Mouse (Mus musculus): Measurements from ENCODE around the gene Dpysl5. TPM values are rescaled to one million over a fixed set of nuclear protein-coding genes. Genes with fewer than 3 reads are reported as not detected.
"Not testable (repeated sequence)": the region's sequence is repeated elsewhere in the genome, so short reads cannot be mapped to it uniquely, and the experiment has no call there.

Gene Dpysl5
- polyA plus RNA-seq, 1 experiment, result 73.0 TPM

DNA sequence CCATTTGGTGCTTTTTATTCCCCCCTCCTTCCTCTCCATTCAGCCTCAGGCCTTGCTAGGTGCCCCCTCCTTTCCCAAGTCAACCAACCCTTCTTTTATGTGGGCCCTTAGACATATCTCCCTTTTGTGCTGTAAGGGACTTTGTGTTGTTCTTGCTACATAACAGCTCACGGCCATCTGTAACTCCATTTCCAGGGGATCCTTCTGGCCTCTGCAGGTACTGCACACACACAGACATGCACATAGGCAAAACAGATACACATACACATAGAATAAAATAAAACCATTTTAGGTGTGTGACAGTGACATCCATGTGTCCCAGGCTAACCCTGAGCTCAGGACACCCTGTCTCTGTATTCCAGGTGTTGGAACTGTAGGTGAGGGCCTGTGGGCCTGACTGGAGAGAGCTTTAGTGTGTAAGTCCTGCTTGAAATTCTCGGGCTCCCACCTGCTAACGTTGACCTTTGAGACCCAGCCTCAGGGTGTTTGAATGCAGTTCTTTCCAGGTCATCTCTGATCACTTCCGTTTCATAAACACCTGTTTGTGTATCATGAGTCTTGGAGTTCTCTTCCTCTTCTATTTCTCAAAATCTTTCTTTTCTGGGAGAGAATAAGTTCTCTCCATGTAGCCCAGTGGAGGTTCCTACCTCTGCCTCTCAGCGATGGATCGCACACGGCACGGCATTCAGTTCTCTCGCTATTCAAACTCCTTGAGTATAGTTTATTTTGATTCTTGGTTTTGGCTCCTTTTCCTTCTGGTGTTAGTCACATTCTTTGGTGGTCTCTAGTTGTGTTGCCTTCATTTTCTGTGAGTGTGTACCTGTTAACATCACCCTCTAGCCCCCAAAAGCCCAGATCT, 42.5 kb upstream of the Dpysl5 start:
- TF ChIP-seq CTCF (IDR thresholded peaks at IDR 0.05; ENCODE audit: control insufficient read depth, insufficient read depth, insufficient replicate concordance, low read depth, low read length), result no peak
- Histone ChIP-seq H3K27me3 (ENCODE audit: control insufficient read depth, insufficient read depth, low read length) (no peaks in the 10 kb centered on the region), H3K4me3 (ENCODE audit: control insufficient read depth, low read depth, low read length) (no peak overlapping the region), H3K27ac (ENCODE audit: control insufficient read depth, insufficient read depth, low read depth, low read length) (no peak overlapping the region), H3K4me1 (ENCODE audit: control insufficient read depth, insufficient read depth, low read length) (peaks cover 9% of the 10 kb centered on the region), H3K36me3 (ENCODE audit: control insufficient read depth, insufficient read depth, low read length) (no peaks in the 10 kb centered on the region)

DNA sequence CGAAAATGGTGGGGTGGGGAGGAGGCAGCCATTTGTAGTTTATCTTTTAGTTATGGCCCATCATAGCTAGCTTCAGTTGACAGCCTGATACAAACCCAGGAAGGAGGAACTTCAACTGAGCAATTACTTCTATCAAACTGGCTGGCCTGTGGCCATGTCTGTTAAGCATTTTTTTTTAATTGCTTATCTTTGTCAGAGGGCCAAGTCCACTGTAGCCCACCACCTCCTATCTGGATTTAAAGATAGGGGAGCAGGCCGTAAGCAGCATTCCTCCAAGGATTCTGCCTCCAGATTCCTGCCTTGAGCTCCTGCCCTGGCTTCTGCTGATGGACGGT, 41.9 kb upstream of the Dpysl5 start:
- Histone ChIP-seq H3K4me1 (ENCODE audit: control insufficient read depth, insufficient read depth, low read length) (peaks cover 9% of the 10 kb centered on the region), H3K36me3 (ENCODE audit: control insufficient read depth, insufficient read depth, low read length) (no peaks in the 10 kb centered on the region), H3K4me3 (ENCODE audit: control insufficient read depth, low read depth, low read length) (no peak overlapping the region)

DNA sequence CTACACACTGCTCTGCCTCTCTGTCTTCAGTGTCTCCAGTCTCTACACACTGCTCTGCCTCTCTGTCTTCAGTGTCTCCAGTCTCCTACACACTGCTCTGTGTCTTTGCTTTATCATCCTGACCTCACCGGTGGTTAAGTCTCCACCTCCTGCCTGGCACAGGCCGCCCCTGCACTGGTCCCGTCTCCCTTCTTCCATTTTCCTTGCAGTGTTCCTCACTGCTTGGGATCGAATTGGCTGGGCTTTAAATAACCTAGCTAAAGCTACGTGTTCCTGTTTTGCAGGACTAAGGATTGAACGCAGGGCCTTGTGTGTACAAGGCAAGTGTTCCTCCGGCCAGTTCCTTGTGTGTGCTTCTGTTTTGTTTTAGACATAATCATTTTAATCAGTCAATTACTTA, 41.3 kb upstream of the Dpysl5 start:
- Histone ChIP-seq H3K27me3 (ENCODE audit: control insufficient read depth, insufficient read depth, low read length) (no peaks in the 10 kb centered on the region), H3K4me1 (ENCODE audit: control insufficient read depth, insufficient read depth, low read length) (peaks cover 9% of the 10 kb centered on the region), H3K4me3 (ENCODE audit: control insufficient read depth, low read depth, low read length) (no peak overlapping the region), H3K36me3 (ENCODE audit: control insufficient read depth, insufficient read depth, low read length) (no peaks in the 10 kb centered on the region), H3K27ac (ENCODE audit: control insufficient read depth, insufficient read depth, low read depth, low read length) (no peak overlapping the region)
- TF ChIP-seq CTCF (IDR thresholded peaks at IDR 0.05; ENCODE audit: control insufficient read depth, insufficient read depth, insufficient replicate concordance, low read depth, low read length) (no peak), POLR2A (IDR thresholded peaks at IDR 0.05; ENCODE audit: control insufficient read depth, low read depth, low read length) (no peak)

More for the DNA sequence above, 41.9 kb upstream of the Dpysl5 start:
- H3K27me3 ChIP-seq (ENCODE audit: control insufficient read depth, insufficient read depth, low read length), result no peaks in the 10 kb centered on the region
- TF ChIP-seq POLR2A (IDR thresholded peaks at IDR 0.05; ENCODE audit: control insufficient read depth, low read depth, low read length), result no peak
- H3K27ac ChIP-seq (ENCODE audit: control insufficient read depth, insufficient read depth, low read depth, low read length), result no peak overlapping the region

DNA sequence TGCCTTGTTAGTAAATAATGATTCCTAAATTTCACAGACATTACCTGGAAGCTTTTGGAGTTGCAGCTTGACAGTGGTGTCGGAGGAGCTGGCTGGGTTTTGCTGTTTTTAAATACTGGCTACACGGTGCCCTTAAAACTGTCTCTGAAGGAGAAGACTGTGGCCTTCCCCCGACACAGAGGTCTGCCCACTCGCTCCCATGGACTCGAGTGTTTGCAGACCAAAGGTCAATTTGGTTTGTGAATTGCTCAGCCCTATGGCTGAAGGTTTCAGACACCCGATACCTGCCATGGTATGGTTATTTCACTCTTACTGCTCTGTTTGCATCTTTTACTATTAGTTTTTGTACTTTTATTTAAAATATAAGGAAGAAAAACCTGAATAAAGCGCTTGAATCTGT, 37.4 kb upstream of the Dpysl5 start:
- H3K27ac ChIP-seq (ENCODE audit: control insufficient read depth, insufficient read depth, low read depth, low read length), result no peak overlapping the region
- no peaks in the 10 kb centered on the region for H3K4me1 ChIP-seq (ENCODE audit: control insufficient read depth, insufficient read depth, low read length)
- H3K4me3 ChIP-seq (ENCODE audit: control insufficient read depth, low read depth, low read length), result no peak overlapping the region
- H3K27me3 ChIP-seq (ENCODE audit: control insufficient read depth, insufficient read depth, low read length), result no peaks in the 10 kb centered on the region
- TF ChIP-seq CTCF (IDR thresholded peaks at IDR 0.05; ENCODE audit: control insufficient read depth, insufficient read depth, insufficient replicate concordance, low read depth, low read length) (no peak), POLR2A (IDR thresholded peaks at IDR 0.05; ENCODE audit: control insufficient read depth, low read depth, low read length) (no peak)
- H3K36me3 ChIP-seq (ENCODE audit: control insufficient read depth, insufficient read depth, low read length), result no peaks in the 10 kb centered on the region

DNA sequence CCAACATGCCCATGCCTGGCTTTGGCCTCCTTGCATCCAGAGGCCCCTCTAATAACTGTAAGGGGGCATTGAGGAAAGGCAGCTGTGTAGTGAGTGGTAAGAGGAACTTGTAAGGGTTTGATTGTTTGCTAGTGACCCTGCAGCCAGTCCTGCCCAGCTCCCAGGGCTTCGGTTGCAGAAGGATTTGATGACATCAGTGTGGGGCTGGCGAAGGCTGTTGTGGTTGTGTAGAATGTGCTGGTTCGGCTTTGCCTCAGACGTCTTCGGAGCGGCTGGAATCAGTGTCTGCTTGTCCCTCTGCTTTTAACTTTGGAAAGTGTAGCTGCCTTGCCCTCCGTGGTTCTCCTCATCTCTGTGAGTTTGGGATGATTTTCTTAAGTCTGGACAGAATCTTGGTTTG, 34.6 kb upstream of the Dpysl5 start:
- Histone ChIP-seq H3K4me1 (ENCODE audit: control insufficient read depth, insufficient read depth, low read length) (no peaks in the 10 kb centered on the region), H3K27ac (ENCODE audit: control insufficient read depth, insufficient read depth, low read depth, low read length) (no peak overlapping the region), H3K36me3 (ENCODE audit: control insufficient read depth, insufficient read depth, low read length) (no peaks in the 10 kb centered on the region), H3K27me3 (ENCODE audit: control insufficient read depth, insufficient read depth, low read length) (no peaks in the 10 kb centered on the region), H3K4me3 (ENCODE audit: control insufficient read depth, low read depth, low read length) (no peak overlapping the region)
- TF ChIP-seq POLR2A (IDR thresholded peaks at IDR 0.05; ENCODE audit: control insufficient read depth, low read depth, low read length), result no peak

DNA sequence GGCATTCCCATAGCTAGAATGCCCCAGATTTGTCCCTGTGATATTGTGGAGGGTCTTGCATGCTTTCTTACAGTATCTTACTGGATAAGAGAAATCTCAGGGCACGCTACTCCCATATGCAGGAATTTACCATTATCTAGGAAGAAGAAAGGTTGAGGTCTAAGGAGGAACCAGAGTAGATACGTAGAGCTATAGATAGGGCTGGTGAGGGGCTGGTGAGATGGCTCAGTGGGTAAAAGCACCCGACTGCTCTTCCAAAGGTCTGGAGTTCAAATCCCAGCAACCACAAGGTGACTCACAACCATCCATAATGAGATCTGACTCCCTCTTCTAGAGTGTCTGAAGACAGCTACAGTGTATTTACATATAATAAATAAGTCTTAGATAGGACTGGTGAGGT, 33.3 kb upstream of the Dpysl5 start:
- H3K27me3 ChIP-seq (ENCODE audit: control insufficient read depth, insufficient read depth, low read length); H3K4me1 ChIP-seq (ENCODE audit: control insufficient read depth, insufficient read depth, low read length); H3K4me3 ChIP-seq (ENCODE audit: control insufficient read depth, low read depth, low read length); H3K36me3 ChIP-seq (ENCODE audit: control insufficient read depth, insufficient read depth, low read length); H3K27ac ChIP-seq (ENCODE audit: control insufficient read depth, insufficient read depth, low read depth, low read length): not testable (repeated sequence)

DNA sequence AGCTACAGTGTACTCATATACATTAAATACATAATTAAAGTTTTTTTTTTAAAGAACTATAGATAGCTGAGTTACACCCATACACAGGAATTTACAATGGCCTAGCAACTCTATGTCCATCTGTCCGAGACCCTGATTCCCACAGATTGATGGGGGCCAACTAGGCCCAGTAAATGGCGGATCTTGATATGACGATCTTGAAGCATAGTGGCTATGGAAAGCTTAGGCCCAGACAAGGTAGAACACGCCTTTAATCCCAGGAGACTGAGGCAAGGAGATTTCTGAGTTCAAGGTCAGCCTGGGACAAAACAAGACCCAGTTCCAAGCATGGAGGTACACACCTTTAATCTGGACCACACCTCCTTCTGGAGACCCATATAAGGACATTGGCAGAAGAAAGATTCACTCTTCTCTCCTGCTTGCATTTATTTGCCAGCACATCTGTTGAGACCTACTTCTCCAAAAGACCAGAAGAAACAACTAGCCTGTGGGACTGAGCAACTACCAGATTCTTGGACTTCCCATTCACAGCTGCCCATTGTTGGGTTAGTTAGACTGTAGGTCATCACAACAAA, 32.6 kb upstream of the Dpysl5 start:
- Histone ChIP-seq H3K4me1 (ENCODE audit: control insufficient read depth, insufficient read depth, low read length) (no peaks in the 10 kb centered on the region), H3K27ac (ENCODE audit: control insufficient read depth, insufficient read depth, low read depth, low read length) (no peak overlapping the region), H3K27me3 (ENCODE audit: control insufficient read depth, insufficient read depth, low read length) (no peaks in the 10 kb centered on the region), H3K36me3 (ENCODE audit: control insufficient read depth, insufficient read depth, low read length) (no peaks in the 10 kb centered on the region), H3K4me3 (ENCODE audit: control insufficient read depth, low read depth, low read length) (no peak overlapping the region)
- TF ChIP-seq POLR2A (IDR thresholded peaks at IDR 0.05; ENCODE audit: control insufficient read depth, low read depth, low read length) (no peak), CTCF (IDR thresholded peaks at IDR 0.05; ENCODE audit: control insufficient read depth, insufficient read depth, insufficient replicate concordance, low read depth, low read length) (no peak)

DNA sequence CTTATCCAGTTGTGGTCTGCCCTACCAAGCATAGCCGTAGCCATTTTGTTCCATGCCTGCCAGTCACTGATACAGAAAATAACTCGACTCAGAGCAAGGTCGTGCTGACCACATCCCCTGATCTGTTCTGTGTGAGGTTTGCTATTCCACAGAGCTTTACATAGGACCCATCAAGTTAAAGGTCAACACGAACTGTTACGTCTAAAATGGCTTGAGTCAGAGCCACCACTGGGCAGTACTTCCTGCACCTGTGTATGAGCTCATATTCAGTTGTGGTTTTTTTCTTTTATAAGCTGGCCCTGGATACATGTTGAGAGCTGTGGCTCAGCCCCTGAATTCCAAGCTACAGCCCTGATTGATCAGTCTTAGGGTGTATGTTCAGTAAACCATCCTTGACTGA, 31.8 kb upstream of the Dpysl5 start:
- no peak overlapping the region for H3K4me3 ChIP-seq (ENCODE audit: control insufficient read depth, low read depth, low read length)
- TF ChIP-seq CTCF (IDR thresholded peaks at IDR 0.05; ENCODE audit: control insufficient read depth, insufficient read depth, insufficient replicate concordance, low read depth, low read length) (no peak), POLR2A (IDR thresholded peaks at IDR 0.05; ENCODE audit: control insufficient read depth, low read depth, low read length) (no peak)
- H3K36me3 ChIP-seq (ENCODE audit: control insufficient read depth, insufficient read depth, low read length), result no peaks in the 10 kb centered on the region
- no peak overlapping the region for H3K27ac ChIP-seq (ENCODE audit: control insufficient read depth, insufficient read depth, low read depth, low read length)
- H3K27me3 ChIP-seq (ENCODE audit: control insufficient read depth, insufficient read depth, low read length), result no peaks in the 10 kb centered on the region
- no peaks in the 10 kb centered on the region for H3K4me1 ChIP-seq (ENCODE audit: control insufficient read depth, insufficient read depth, low read length)
